Mouse (Mus musculus) testis, adult 2 months (tissue): Measurements from ENCODE around the gene Corin.

Experiments
- CTCF ChIP-seq: fragments of 200-500 bp; IDR thresholded peaks from 2 replicates; pipeline ENCODE4 v1.5.1; 2012; ENCODE audit warnings: low read depth, mild to moderate bottlenecking, inconsistent platforms, low read length, moderate library complexity; ENCODE audit not compliant: control insufficient read depth, insufficient read depth, insufficient replicate concordance
- POLR2A ChIP-seq: fragments of 200-500 bp; IDR thresholded peaks from 2 replicates; pipeline ENCODE4 v1.6.1; 2012; ENCODE audit warnings: low read depth, mild to moderate bottlenecking, inconsistent platforms, low read length, moderate library complexity; ENCODE audit not compliant: control insufficient read depth

GRCm38 (mm10) chr5:72493906-72494305, 10.4 kb downstream of the Corin start:
- TF ChIP-seq CTCF = no peak
- TF ChIP-seq POLR2A = no peak
